Mouse (Mus musculus) CH12.LX (cell line): ENCODE results near the gene Mark2. TPM values are rescaled to one million over a fixed set of nuclear protein-coding genes. Genes with fewer than 3 reads are reported as not detected.
A peak's percentile ranks its signal among the peaks of the same experiment; 100 is the strongest.

Experiments
- DNase-seq: peaks from one replicate; pipeline ENCODE4 v3.0.0-alpha.2; 2013; ENCODE audit errors: extremely low read depth
- H3K27ac ChIP-seq: 2 replicates; pipeline ENCODE4 v1.5.1; 2012; ENCODE audit warnings: low read depth, mild to moderate bottlenecking, control low read depth, moderate library complexity; ENCODE audit not compliant: insufficient read depth
- H3K27me3 ChIP-seq: replicated peaks from 2 replicates; pipeline ENCODE3; 2012; ENCODE audit warnings: inconsistent platforms
- H3K36me3 ChIP-seq, 2 experiments: replicated peaks in 1 of 2; 2 replicates each; pipeline versions ENCODE3 to v1.6.1; 2012; ENCODE audit warnings: inconsistent platforms in 1 of 2, low read length in 1 of 2, mild to moderate bottlenecking in 1 of 2, mixed read lengths in 1 of 2, moderate library complexity in 1 of 2; ENCODE audit not compliant: control insufficient read depth in 1 of 2, insufficient read depth in 1 of 2
- H3K4me1 ChIP-seq, 2 experiments: 2 replicates each; pipeline ENCODE4 v1.6.1; 2012; ENCODE audit warnings: inconsistent platforms in 1 of 2, moderate library complexity in 1 of 2; ENCODE audit not compliant: insufficient read depth in 2 of 2, control insufficient read depth in 1 of 2
- H3K4me2 ChIP-seq: 2 replicates; pipeline ENCODE4 v1.6.1; 2012; ENCODE audit warnings: low read depth, mild to moderate bottlenecking, control low read depth; ENCODE audit not compliant: poor library complexity, insufficient read depth, severe bottlenecking
- H3K4me3 ChIP-seq, 3 experiments: fragments of 150-350 bp in 1 of 3; sonication (generic) in 1 of 3; replicated peaks in 1 of 3; 2 replicates each; pipeline versions ENCODE3 to v1.5.1; 2011 to 2012; ENCODE audit warnings: low read depth in 2 of 3, low read length in 2 of 3, mild to moderate bottlenecking in 2 of 3, moderate library complexity in 2 of 3, control low read depth in 1 of 3, improper control_type of control experiment in 1 of 3, inconsistent platforms in 1 of 3, mixed read lengths in 1 of 3; ENCODE audit not compliant: poor library complexity in 1 of 3
- H3K79me2 ChIP-seq: replicated peaks from 2 replicates; pipeline ENCODE4 v1.6.1; 2012; ENCODE audit warnings: mild to moderate bottlenecking, moderate library complexity; ENCODE audit not compliant: control insufficient read depth, poor library complexity, insufficient read depth, severe bottlenecking; ENCODE audit errors: extremely low read depth
- H3K9ac ChIP-seq: 2 replicates; pipeline ENCODE4 v1.6.1; 2012; ENCODE audit warnings: low read depth, mild to moderate bottlenecking, control low read depth, moderate library complexity; ENCODE audit not compliant: insufficient read depth
- H3K9me3 ChIP-seq: replicated peaks from 2 replicates; pipeline ENCODE3; 2012; ENCODE audit warnings: low read length, inconsistent platforms, mixed read lengths
- BHLHE40 ChIP-seq: IDR thresholded peaks from 2 replicates; pipeline ENCODE4 v1.6.1; 2011; ENCODE audit warnings: mild to moderate bottlenecking, low read depth, low read length, improper control_type of control experiment
- CHD1 ChIP-seq: IDR thresholded peaks from 2 replicates; pipeline ENCODE4 v1.6.1; 2012; ENCODE audit warnings: low read depth, low read length, improper control_type of control experiment, inconsistent platforms
- CHD2 ChIP-seq: IDR thresholded peaks from 2 replicates; pipeline ENCODE4 v1.6.1; 2011; ENCODE audit warnings: low read length, improper control_type of control experiment
- CTCF ChIP-seq, 2 experiments: IDR thresholded peaks in 1 of 2; conservative IDR thresholded peaks in 1 of 2; 2 replicates each; pipeline ENCODE4 v1.5.1; 2011 to 2012; ENCODE audit warnings: low read depth in 2 of 2, low read length in 2 of 2, improper control_type of control experiment in 1 of 2, inconsistent platforms in 1 of 2, mild to moderate bottlenecking in 1 of 2, moderate library complexity in 1 of 2
- E2F4 ChIP-seq: IDR thresholded peaks from 2 replicates; pipeline ENCODE4 v1.6.1; 2011; ENCODE audit warnings: low read depth, low read length, improper control_type of control experiment; ENCODE audit not compliant: insufficient replicate concordance
- ELF1 ChIP-seq: IDR thresholded peaks from 2 replicates; pipeline ENCODE4 v1.6.1; 2014; ENCODE audit warnings: low read depth, mild to moderate bottlenecking, inconsistent platforms, low read length, improper control_type of control experiment
- EP300 ChIP-seq: IDR thresholded peaks from 2 replicates; pipeline ENCODE4 v1.6.1; 2011; ENCODE audit warnings: low read length, improper control_type of control experiment
- ETS1 ChIP-seq: conservative IDR thresholded peaks from 2 replicates; pipeline ENCODE4 v1.6.1; 2012; ENCODE audit warnings: low read depth, mild to moderate bottlenecking, inconsistent platforms, low read length, improper control_type of control experiment, moderate library complexity
- GABPA ChIP-seq: IDR thresholded peaks from 2 replicates; pipeline ENCODE4 v1.6.1; 2012; ENCODE audit warnings: low read depth, low read length, improper control_type of control experiment, inconsistent platforms; ENCODE audit not compliant: insufficient replicate concordance
- HCFC1 ChIP-seq: IDR thresholded peaks from 2 replicates; pipeline ENCODE4 v1.6.1; 2012; ENCODE audit warnings: low read depth, mild to moderate bottlenecking, inconsistent platforms, low read length, improper control_type of control experiment
- IRF4 ChIP-seq: IDR thresholded peaks from 2 replicates; pipeline ENCODE4 v1.6.1; 2014; ENCODE audit warnings: low read depth, mild to moderate bottlenecking, inconsistent platforms, low read length, improper control_type of control experiment
- JUN ChIP-seq: IDR thresholded peaks from 2 replicates; pipeline ENCODE4 v1.6.1; 2011; ENCODE audit warnings: low read depth, mild to moderate bottlenecking, low read length, improper control_type of control experiment, moderate library complexity; ENCODE audit not compliant: insufficient read depth
- JUND ChIP-seq: conservative IDR thresholded peaks from 2 replicates; pipeline ENCODE4 v1.6.1; 2011; ENCODE audit warnings: low read depth, low read length, improper control_type of control experiment
- KAT2A ChIP-seq: IDR thresholded peaks from 2 replicates; pipeline ENCODE4 v1.6.1; 2012; ENCODE audit warnings: low read length, improper control_type of control experiment, inconsistent platforms; ENCODE audit not compliant: insufficient replicate concordance
- MAFK ChIP-seq: IDR thresholded peaks from 2 replicates; pipeline ENCODE4 v1.6.1; 2011; ENCODE audit warnings: low read length, improper control_type of control experiment; ENCODE audit not compliant: insufficient replicate concordance
- MAX ChIP-seq: IDR thresholded peaks from 2 replicates; pipeline ENCODE4 v1.6.1; 2011; ENCODE audit warnings: low read length, improper control_type of control experiment
- MAZ ChIP-seq: IDR thresholded peaks from 2 replicates; pipeline ENCODE4 v1.6.1; 2012; ENCODE audit warnings: low read depth, mild to moderate bottlenecking, inconsistent platforms, low read length, improper control_type of control experiment, moderate library complexity
- MEF2A ChIP-seq: IDR thresholded peaks from 2 replicates; pipeline ENCODE4 v1.6.1; 2014; ENCODE audit warnings: low read depth, mild to moderate bottlenecking, inconsistent platforms, low read length, improper control_type of control experiment, borderline replicate concordance
- MXI1 ChIP-seq: IDR thresholded peaks from 2 replicates; pipeline ENCODE4 v1.6.1; 2011; ENCODE audit warnings: mild to moderate bottlenecking, low read depth, low read length, improper control_type of control experiment
- MYC ChIP-seq: IDR thresholded peaks from 2 replicates; pipeline ENCODE4 v1.6.1; 2011; ENCODE audit warnings: low read depth, mild to moderate bottlenecking, improper control_type of control experiment, low read length
- NELFE ChIP-seq: IDR thresholded peaks from 2 replicates; pipeline ENCODE4 v1.6.1; 2011; ENCODE audit warnings: low read depth, low read length, improper control_type of control experiment
- NRF1 ChIP-seq: IDR thresholded peaks from 2 replicates; pipeline ENCODE4 v1.6.1; 2014; ENCODE audit warnings: low read depth, mild to moderate bottlenecking, inconsistent platforms, low read length, improper control_type of control experiment, moderate library complexity
- PAX5 ChIP-seq: IDR thresholded peaks from 2 replicates; pipeline ENCODE4 v1.6.1; 2012; ENCODE audit warnings: low read length, inconsistent platforms, mixed read lengths
- POLR2A ChIP-seq: IDR thresholded peaks from 2 replicates; pipeline ENCODE4 v1.6.1; 2011; ENCODE audit warnings: low read depth, mild to moderate bottlenecking, improper control_type of control experiment, low read length
- POLR2AphosphoS2 ChIP-seq: IDR thresholded peaks from 2 replicates; pipeline ENCODE4 v1.6.1; 2011; ENCODE audit warnings: low read depth, low read length, improper control_type of control experiment
- RAD21 ChIP-seq: IDR thresholded peaks from 2 replicates; pipeline ENCODE4 v1.6.1; 2011; ENCODE audit warnings: low read depth, mild to moderate bottlenecking, low read length, improper control_type of control experiment, moderate library complexity
- RCOR1 ChIP-seq: conservative IDR thresholded peaks from 2 replicates; pipeline ENCODE4 v1.6.1; 2012; ENCODE audit warnings: low read depth, mild to moderate bottlenecking, inconsistent platforms, low read length, improper control_type of control experiment
- SIN3A ChIP-seq: IDR thresholded peaks from 2 replicates; pipeline ENCODE4 v1.6.1; 2012; ENCODE audit warnings: low read length, improper control_type of control experiment, inconsistent platforms
- SMC3 ChIP-seq: IDR thresholded peaks from 2 replicates; pipeline ENCODE4 v1.6.1; 2011; ENCODE audit warnings: low read depth, low read length, improper control_type of control experiment
- TBP ChIP-seq: conservative IDR thresholded peaks from 2 replicates; pipeline ENCODE4 v1.6.1; 2011; ENCODE audit warnings: low read depth, low read length, improper control_type of control experiment
- TCF12 ChIP-seq: IDR thresholded peaks from 2 replicates; pipeline ENCODE4 v1.6.1; 2014; ENCODE audit warnings: low read depth, mild to moderate bottlenecking, inconsistent platforms, low read length, improper control_type of control experiment
- UBTF ChIP-seq: IDR thresholded peaks from 2 replicates; pipeline ENCODE4 v1.6.1; 2012; ENCODE audit warnings: low read depth, mild to moderate bottlenecking, inconsistent platforms, low read length, improper control_type of control experiment, moderate library complexity
- USF1 ChIP-seq: IDR thresholded peaks from 2 replicates; pipeline ENCODE4 v1.6.1; 2014; ENCODE audit warnings: low read depth, mild to moderate bottlenecking, inconsistent platforms, low read length, improper control_type of control experiment
- USF2 ChIP-seq: conservative IDR thresholded peaks from 2 replicates; pipeline ENCODE4 v1.6.1; 2011; ENCODE audit warnings: low read depth, low read length, improper control_type of control experiment
- ZC3H11A ChIP-seq: IDR thresholded peaks from 2 replicates; pipeline ENCODE4 v1.6.1; 2012; ENCODE audit warnings: low read depth, mild to moderate bottlenecking, inconsistent platforms, low read length, improper control_type of control experiment
- ZKSCAN1 ChIP-seq: IDR thresholded peaks from 2 replicates; pipeline ENCODE4 v1.6.1; 2012; ENCODE audit warnings: low read depth, inconsistent platforms, low read length, improper control_type of control experiment, borderline replicate concordance
- ZMIZ1 ChIP-seq: IDR thresholded peaks from 2 replicates; pipeline ENCODE4 v1.6.1; 2012; ENCODE audit warnings: low read depth, mild to moderate bottlenecking, inconsistent platforms, low read length, improper control_type of control experiment
- ZNF384 ChIP-seq: IDR thresholded peaks from 2 replicates; pipeline ENCODE4 v1.6.1; 2012; ENCODE audit warnings: low read depth, low read length, improper control_type of control experiment, inconsistent platforms
- dilution Hi-C: fragments of 300-500 bp; cut with MboI; formaldehyde crosslinking; loops from 2 replicates; pipeline ENCODE4 v1.14.3; 2020; ENCODE audit warnings: low sequenced_read_pairs; ENCODE audit not compliant: extremely low pct_unique_long_range_greater_than_20kb, extremely low pct_ligation_motif_present
- in situ Hi-C: fragments of 300-500 bp; cut with MboI; formaldehyde crosslinking; loops from 3 replicates; pipeline ENCODE4 v1.14.3; 2019; ENCODE audit warnings: low sequenced_read_pairs, low pct_ligation_motif_present, low pct_unique_long_range_greater_than_20kb, mixed read lengths
- polyA plus RNA-seq: library from polyadenylated mRNA; unstranded; fragments of >175 nt; gene quantifications from 2 replicates; pipeline ENCODE4 v1.2.1, GENCODE M21; 2012; ENCODE audit warnings: low read depth; ENCODE audit not compliant: insufficient read length
- total RNA-seq, 2 experiments: library from RNA; depleted of rRNA; stranded (reverse); fragments of 300-350 nt in 1 of 2; fragments of >200 nt in 1 of 2; gene quantifications; 2 replicates each; pipeline ENCODE4 v1.2.3; 2012 to 2014

The Mark2 gene
- total and polyA plus RNA-seq, 3 experiments: 8.1 to 34.4 (median 19.0) TPM

- Histone ChIP-seq H3K4me3 (no peak overlapping the region), H3K9ac (no peak overlapping the region), H3K36me3 (peaks cover 35 to 82% of the 10 kb centered on the region in 2 experiments), H3K27ac (no peak overlapping the region), H3K27me3 (no peaks in the 10 kb centered on the region), H3K79me2 (peaks cover 24% of the 10 kb centered on the region), H3K9me3 (no peaks in the 10 kb centered on the region), H3K4me2 (no peak overlapping the region), H3K4me1 (peaks cover 21 to 52% of the 10 kb centered on the region in 2 experiments)
- peak; percentile 79 for DNase-seq
- dilution Hi-C loops: no loop called here
- no peak for TF ChIP-seq MAZ
- no peak for TF ChIP-seq RCOR1
- TF ChIP-seq POLR2AphosphoS2: no peak
- TF ChIP-seq SMC3: peak; percentile 88
- no peak for TF ChIP-seq HCFC1
- no peak for TF ChIP-seq KAT2A
- TF ChIP-seq EP300: peak; percentile 56
- TF ChIP-seq ZC3H11A: no peak
- no peak for TF ChIP-seq ZNF384
- no peak for TF ChIP-seq JUN
- 0 out of 2 replicates have a peak, but pooled peaks have one; percentile 24 for TF ChIP-seq CHD2
- no peak for TF ChIP-seq E2F4
- TF ChIP-seq POLR2A: no peak
- no peak for TF ChIP-seq PAX5
- TF ChIP-seq ELF1: no peak
- peak; percentile 35; the same call in 1 of the 2 replicates for TF ChIP-seq SIN3A
- TF ChIP-seq MAX: no peak
- TF ChIP-seq MYC: peak; percentile 52; the same call in 1 of the 2 replicates
- TF ChIP-seq MEF2A: no peak
- no peak for TF ChIP-seq TCF12
- TF ChIP-seq ZMIZ1: no peak
- TF ChIP-seq ZKSCAN1: no peak
- peak; percentile 96 for TF ChIP-seq IRF4
- TF ChIP-seq USF1: no peak
- no peak for TF ChIP-seq MAFK
- TF ChIP-seq UBTF: no peak
- TF ChIP-seq USF2: no peak
- no peak for TF ChIP-seq GABPA
- peak; percentile 90 for TF ChIP-seq RAD21
- TF ChIP-seq NRF1: no peak
- TF ChIP-seq CTCF (conservative IDR thresholded peaks at IDR 0.05 in 1 of 2, IDR thresholded peaks at IDR 0.05 in 1 of 2; ENCODE audit: low read depth in 2 of 2, low read length in 2 of 2): peak; percentile 54 to 96
- TF ChIP-seq BHLHE40: no peak
- no peak for TF ChIP-seq CHD1
- TF ChIP-seq TBP: no peak
- no peak for TF ChIP-seq JUND
- TF ChIP-seq ETS1: no peak
- TF ChIP-seq NELFE: no peak
- no peak for TF ChIP-seq MXI1
- in situ Hi-C loops: loop anchor here (5.0 kb wide), 1 partner anchor 113 kb away; no protein-coding TSS in a partner anchor
Measured at GRCm38 (mm10) chr19:7234537-7235221, 107.0 kb downstream of the Mark2 start.
